Mouse (Mus musculus) ovary, postnatal 36 days (tissue): ENCODE measurements around the gene Nav2.

Experiments
- DNase-seq: peaks from one replicate; pipeline ENCODE4 v3.0.0; 2022; ENCODE audit warnings: low spot score, mixed read lengths

The Nav2 gene

DNA sequence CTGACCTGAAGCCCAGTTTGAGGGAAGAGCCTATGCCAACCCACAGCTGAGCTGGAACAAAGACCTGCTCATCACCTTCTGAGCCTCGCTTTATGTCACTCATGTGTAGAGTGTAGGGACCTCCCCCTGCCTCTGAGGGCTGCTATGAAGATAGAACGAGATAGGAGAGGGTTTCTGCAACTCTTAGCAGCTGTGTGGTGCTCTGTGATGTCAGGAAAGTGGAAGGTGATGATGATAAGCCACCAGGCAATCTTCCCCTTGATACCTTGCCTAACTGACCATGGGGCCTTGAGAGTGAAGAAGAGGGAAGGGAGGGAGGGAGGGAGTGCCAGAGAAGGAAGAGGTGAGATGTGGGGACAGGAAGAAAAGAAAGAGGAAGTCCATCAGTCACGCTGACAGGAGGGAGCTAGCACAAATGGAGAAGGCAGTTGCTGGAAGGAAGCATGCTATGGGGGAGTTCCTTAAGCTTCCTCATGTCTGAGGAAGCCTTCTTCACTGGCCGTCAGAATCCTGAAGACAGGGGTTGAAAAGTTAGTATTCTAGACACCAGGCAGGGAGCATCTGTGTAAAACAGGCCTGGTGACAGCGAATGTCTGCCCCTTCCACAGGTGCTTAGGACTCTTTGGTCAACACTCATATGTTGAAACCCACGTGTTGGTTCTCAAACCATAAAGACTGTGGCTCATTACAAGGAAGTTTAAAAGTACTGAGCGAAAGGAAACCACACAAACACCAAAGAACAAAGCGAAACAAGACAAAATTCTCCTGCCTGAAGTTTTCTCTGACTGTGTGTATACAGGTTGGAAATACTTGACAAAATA, at the start of gene Nav2:
Gene Nav2, plus strand, starts transcription at position 196 of the 821 bp plus-strand sequence.
- DNase-seq: no peak

DNA sequence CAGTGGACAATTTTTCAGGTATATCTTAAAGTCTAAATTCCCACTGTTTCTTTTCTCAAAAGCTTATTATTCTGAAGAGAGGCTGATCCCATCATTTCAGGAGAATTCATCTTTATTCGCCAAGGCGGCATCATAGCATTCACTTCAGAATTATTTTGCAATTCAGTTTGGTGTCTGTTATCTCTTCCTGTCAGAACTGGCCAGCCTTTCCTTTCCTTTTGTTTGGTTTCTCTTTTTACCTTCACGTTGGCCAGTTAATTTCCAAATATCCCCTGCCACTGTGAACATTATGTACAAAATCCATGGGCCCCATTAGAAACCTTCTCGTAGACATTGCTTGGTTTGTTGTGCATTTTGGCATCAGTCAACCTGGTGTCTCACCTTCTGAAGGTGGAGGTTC, 49.2 kb upstream of the Nav2 start:
- no peak for DNase-seq

DNA sequence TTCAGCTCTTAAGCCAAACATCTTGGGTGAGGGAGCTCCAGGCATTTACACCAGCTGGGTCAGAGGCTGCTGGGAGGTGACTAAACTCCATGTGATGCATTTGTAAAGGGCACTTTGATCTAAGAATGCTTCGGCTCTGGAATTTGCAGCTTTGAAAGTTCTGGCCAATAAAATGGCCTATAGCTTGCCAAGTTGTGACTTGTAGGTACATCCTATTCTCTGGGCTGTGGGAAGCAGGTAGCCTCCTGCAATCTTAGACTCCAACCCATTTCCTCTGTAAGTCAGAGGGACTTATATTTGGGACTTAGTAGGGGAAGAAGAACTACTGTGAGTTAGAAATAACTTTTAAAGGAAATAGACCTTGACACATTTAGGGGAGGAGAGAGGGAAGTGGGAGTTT, 47.6 kb upstream of the Nav2 start:
- no peak for DNase-seq

DNA sequence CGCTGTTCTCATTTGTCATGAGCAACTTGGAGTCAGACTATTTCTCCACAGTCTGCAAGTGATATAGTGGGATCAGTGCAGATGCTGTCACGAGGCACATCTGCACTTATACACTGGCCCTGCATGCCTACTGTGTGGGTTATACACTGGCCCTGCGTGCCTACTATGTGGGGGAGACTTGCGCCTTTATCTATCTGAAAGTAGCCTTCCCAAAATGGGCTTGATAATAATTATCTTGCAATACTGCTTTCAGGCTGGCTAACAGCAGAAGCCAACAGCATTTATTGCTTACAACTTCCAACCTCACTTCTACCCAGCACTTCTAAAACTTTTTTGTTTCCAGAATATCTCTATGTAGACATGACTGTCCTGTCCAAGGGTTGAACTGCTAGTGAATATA, 46.7 kb upstream of the Nav2 start:
- no peak for DNase-seq

DNA sequence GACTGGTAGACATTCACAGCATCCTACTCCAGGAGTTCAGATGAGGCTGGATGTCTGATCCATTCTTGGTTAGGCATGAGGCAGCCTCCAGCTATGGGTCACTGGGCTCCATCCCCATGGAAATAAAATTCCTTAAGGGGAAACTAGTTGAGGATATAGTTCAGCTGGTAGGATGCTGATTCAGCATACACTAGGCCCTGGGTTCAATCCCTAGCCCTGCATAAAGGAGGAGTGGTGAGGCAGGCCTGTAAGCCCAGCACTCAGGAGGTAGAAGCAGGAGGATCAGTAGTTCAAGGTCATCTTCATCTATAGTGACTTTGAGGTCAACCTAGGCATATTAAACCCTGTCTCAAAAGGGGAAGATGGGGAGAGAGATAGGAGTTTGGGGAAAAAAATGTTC, 44.3 kb upstream of the Nav2 start:
- no peak for DNase-seq

DNA sequence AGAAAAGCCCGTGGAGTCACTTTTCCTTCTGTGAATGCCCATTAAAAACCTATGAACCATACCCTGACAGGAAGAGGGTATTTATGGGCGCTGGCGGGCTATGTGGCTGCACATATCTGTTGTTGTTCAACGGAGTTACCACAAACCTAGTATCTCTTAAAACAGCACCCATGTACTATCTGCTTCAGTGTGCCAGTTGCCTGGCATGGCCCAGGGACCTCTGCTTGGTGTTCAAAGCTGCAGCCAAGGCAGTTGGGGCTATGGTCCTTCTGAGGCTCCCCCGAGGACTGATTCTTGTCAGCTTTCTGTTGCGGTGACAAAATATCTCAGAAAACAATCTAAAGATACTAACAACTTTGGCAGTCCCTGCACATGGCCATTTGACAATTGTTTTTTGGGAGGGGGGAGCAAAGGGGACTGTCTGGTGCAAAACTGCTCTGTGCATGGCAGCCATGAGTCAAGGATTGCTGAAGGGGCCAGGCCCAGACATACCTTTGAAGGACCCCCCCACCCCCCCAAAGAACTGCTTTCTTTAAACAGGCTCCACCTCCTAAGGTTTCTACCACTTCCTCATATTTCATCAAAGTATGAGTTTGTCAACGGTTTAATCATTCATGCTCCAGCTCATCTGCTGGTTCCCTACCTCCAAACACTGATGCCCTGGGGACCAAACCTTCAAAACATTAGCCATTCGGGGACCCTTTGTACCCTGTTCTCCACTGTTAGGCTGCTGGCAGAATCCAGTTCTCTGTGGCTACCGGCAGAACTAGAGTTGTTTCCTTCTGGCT, 43.7 kb upstream of the Nav2 start:
- DNase-seq: no peak

DNA sequence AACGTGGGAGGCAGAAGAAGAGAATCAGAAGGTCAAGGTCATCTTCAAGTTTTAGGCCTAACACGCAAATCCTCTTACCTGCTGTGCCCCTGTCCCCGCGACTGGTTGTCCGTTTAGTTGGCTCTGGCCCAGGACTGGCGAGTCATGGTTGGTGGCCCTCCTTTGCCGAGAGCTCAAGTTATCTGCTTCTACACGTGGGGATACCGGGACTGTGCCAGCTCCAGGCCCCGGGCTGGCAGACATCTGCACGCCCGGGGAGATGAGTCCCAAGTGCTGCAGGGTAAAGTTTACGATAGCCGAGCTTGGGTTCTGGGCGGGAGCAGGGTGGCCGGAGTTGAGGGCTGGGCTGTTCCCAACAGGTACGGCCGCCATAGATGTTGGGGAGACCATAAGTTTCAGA, 40.9 kb upstream of the Nav2 start:
- no peak for DNase-seq

DNA sequence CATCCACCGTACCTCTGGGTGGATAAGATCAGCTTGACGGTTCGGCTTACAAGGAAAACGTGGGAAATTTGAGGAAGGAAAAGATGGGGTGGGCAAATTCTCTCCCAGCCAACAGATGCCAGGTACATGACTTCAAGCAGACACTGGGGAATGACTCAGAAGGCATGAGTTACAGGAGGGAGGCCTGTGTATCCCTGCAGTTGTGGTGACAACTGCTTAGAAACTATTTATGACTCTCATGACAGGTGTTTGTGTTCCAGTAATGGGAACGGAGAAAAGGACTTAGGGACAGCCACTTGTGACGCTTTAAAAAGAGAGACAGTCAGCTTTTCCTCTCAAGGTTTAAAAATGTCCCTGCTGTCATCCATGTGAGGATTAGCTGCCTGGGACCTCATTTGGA, 38.4 kb upstream of the Nav2 start:
- DNase-seq: no peak

DNA sequence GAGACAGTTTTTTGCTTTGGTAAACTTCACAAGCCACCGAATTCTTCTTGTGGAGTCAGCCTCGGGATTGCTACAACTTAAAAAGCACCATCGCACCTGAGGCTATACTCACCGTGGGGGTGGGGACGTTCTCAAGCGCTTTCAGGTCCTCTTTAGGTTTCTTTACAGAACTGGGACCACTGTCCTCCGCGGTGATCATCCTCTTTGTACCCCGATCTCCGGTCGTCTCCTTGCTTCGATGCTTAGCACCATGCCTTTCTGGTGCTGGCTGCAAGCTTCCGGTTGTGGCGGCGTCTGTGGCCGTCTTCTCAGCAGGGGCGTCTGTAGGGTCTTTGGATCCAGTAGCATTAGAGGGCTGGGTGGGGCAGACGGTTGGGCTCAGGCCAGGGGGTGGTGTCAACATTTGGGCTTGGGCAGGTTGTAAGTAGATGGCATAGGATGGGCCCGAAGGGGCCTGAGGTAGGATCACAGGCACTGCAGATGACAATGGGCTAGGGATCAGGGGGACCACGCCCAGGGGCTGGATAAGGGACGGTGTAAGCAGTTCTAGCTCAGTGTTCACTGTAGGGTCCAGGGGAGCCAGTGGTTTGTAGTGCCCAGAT, 37.8 kb upstream of the Nav2 start:
- DNase-seq: no peak

DNA sequence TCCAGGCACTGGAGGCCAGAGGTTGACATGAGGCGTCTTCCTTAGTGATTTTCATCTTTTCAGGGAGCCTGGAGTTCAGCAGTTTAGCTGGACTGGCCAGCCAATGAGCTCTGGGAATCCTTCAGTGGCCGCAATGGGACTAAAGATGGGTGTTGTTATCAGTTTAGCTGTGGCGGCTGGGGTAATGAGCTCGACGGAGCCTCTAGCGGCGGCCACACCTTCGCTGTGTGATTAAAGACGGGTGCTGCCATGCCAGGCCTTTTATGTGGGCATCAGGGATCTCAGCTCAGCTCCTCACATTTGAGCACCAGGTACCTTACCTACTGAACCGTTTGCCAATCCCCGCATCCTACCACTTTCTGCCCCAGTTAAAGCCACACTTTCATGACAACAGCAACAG, 37.2 kb upstream of the Nav2 start:
- DNase-seq: no peak

DNA sequence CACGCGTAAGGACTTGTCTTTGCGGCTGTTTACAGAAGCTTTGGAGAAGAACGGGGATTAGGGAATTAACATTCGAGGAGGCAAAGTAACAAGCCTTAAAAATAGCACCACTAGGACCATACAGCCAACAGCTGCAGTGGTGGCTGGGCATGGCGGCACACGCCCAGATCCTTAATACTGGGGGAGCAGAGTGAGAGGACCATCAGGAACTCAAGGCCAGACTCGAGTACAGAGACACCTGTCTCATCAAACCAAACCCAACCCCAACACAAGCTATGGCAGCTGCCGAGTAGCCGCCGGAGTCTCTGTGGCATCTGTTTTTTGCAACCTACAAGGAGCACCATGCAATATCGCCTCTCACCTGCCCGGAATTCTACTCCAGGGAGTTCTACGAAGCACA, 33.4 kb upstream of the Nav2 start:
- no peak for DNase-seq

DNA sequence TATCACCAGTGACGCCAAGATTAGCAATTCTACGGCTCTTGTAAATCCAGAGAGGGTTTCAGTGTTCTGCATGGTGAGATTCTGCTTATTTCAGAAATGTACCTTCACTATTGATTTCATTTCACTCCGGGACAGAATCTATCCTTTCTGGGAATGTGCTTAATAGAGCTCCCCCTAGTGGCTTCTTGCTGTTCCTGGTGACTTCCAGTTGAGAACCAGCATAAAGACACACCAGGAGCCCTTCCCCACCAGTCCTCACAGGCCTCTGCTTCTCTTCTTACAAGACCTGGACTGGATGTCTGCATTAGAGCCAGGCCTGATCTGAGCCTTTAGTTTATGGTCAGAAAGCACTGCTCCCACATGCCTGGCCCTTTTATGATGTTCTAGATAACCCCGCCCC, 32.0 kb upstream of the Nav2 start:
- no peak for DNase-seq

DNA sequence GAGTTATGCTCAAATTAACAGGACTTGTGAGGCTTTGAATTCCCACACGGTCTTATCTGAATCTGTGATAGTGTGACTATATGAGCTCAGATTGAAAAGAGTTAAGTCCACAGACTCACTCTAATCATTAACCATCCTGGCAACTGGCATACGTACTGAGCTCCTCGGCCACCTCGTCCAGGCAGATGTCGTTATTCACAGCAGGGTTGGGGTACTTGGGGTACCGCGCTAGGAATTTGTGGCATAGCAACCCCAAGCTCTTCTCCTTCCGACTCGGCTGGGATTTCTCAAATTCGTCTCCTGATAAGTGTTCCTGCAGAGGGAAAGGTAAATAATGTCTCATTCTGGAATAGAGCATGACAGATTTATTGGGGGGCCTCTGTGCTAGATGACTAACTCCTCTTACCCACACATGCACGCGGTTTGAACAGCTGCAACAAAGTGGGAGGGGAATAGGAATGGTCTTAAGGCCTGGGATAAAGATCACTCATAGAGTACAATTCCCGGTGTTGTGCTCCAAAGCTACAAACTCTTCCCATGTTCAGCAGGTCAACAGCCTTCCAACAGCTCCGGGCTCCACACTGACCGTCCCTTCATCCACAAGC, 30.6 kb upstream of the Nav2 start:
- DNase-seq: no peak

DNA sequence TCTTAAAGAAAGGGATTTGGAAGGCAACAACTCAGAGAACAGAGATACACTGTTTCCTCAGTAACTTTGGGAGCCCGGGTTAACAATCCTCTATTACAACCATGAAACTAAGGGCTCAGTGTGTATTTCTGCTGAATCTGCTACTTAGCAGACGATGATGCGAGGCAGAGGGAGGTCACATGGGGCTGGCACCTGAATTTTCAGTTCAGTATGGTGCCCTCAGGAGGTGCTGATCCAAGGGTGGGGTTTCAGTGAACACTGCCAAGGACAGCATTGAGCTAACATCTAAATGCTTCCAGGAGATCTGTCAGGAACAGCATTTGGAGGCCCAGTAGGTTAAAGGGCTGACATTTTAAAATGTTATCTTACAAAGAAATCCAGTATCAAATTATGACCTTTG, 28.9 kb upstream of the Nav2 start:
- DNase-seq: no peak

DNA sequence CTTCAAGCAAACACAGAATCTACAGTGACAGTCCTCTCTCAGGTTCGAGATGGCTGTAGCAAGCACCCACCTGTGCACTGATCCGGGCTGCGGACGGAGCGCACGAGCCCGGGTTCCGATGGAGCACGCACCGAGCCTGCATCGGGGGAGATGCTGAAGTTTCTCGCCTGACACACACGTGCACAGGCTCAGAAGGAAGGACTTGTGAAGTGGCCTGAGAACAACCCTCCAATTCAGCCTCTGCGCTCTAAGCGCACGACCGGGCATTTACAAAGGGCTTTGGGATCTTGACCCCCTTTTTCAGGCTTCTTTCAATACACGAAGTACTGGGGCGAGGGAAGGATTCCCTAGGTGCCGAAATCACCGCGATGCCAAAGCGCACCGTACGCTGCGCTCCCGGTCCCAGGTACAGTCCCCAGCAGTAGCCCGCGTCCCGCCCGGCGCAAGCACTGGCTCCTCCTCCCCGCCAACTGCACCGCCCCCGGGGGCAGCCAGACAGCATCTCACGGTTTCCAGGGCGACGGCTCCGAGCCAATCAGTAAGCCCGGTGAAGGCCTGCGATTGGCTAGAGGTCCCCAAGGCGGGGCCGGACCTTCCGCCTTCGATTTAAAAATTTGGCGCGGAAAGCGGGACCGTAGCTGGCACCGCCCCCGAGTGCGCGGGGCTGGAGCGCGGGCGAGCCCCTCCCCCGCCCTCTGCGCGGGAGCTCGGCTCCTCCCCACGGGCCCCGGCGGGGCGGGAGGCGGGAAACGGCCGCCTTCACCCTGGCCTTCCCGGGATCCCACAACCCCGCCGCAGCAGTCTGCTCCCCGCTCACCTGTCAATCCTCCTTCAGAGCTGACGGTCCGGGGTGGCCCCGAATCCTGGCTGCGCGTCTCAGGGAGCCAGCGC, 27.7 kb upstream of the Nav2 start:
- DNase-seq: peak; percentile 97

DNA sequence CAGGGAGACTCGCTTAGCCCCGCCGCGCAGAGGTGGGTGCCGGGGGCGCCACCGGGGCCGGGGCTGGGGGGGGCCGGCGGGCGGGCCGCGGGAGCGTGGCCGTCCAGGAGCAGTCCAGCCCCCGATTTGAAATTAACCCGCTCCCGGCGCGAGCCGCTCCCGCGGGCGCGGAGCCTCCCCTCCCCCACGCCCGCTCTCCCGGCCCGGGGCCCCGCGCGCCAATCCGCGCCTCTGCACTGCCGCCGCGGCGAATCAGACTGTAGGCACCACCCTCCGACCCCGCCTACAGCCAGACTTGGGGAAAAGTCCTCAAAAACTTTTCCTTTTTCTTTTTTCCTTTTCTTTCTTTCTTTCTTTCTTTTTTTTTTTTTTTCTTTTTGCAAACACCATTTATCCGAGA, 27.0 kb upstream of the Nav2 start, which contains the start of gene E2f8:
Gene E2f8, minus strand, starts transcription at position 111 of the 400 bp plus-strand sequence.
- DNase-seq: peak; percentile 82

DNA sequence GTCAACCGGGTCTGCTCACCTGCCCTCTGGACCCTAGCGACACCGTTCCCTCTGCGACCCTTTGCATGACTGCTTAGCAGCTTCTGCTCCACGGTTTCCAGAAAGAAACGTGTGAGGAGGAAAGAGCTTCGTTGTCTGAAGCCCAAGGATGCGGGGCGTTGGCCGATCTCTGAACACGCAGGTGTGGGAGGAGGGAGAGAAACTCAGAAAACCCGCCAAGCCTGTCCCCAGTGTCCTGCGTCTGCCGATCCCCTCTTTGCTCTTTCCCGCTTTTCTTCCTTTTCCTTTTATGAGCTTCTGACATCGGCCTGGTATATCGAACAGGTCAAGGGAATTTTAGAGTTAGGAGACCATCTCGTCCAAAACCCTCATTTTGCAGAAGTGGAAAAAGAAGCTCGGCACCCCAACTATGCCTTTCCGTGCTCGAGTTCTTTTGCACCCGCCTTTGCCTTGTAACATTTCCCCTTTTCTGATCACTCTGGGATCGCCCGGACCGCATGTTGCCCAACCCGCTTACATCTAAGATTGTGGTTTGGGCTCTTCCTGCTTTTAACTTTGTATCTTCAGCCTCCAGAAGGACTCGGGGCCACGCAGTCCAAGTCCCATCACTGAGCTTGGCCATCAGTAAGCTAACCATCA, 26.4 kb upstream of the Nav2 start:
- no peak for DNase-seq

DNA sequence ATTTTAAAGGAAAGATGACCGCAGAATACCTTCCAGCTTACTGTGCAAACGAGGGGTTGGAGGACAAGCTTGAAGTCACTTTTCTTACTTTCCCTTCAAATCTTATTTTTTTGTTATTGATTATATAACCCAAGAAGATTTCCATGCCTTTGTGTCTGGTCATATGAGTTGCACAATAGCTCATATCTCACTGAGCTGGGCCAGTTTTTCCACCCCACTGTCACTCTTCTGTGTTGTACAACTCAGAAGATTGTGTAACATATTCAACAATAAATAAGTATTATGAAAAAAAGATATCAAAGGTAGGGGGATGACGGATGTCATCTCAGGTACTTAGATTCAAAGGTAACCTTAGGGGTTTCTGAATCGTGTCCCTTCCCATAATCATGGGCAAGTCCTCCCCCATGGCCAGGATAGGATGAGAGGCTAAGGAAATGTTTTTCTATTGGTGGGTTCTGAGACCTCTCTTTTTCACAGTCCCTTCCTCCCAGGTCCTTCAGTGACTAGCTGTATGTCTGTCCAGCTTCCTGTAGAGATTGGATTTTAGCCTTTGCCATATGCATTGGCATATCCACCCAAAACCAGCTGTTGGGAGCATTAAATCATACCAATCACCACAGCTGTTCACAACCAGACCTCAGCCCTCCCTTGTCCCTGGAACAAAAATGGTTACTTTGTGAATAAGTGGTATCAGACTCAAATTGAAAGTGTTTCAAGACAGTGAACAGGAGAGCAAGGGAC, 24.8 kb upstream of the Nav2 start:
- DNase-seq: no peak

DNA sequence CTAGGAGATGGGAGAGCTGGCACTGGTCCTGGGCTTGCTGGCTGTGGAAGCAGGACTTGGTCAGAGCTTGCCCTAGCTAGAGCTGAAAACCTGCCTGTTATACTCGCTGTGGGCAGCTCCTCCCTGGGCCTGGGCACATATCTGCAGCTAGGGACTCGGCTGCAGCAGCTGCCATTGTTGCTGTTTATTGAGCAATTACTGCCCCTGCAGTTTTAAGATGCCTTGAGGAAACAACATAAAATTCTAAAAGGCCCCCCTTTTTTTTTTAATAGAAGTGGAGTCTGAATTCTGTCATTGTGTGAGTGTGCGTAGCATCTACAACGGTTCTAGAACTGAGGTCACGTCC, 24.3 kb upstream of the Nav2 start:
- DNase-seq: no peak

DNA sequence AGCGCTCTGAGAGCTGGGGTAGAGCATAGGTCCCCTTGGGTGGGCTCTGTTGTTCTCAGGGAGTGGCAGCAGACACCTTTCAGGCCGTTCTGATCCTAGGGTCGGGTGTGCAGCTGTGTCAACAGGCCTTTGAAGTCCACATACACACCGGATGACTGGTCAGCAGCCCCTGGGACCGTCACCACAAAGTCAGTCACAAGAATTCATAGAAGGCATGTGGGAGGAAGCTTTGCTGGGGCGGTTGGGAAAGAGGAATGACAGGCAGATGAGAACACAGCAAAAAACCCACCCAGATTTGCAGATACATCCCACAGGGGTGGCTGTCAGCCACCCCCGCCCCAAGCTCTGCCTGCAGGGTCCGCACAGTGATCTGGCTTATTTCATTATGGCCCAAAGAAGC, 20.5 kb upstream of the Nav2 start:
- no peak for DNase-seq

DNA sequence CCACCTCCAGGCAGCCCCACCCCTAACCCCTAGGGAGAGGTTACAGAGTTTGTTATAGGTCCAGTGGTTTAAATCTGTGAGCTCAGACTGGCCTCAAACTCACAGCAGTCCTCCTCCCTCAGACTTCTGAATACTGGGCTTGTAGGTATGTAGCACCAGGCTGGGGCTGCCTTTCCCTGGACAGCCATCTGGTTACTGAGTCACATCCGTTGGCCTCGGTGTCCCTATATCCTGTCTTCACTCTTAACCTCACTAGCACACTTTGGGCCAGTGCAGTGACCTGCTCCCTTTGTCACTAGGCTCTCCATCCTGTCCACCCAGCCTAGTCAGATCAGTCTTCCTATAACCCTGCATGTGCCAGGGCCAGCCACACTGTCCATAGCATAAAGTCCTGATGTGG, 19.8 kb upstream of the Nav2 start:
- no peak for DNase-seq
